Mouse (Mus musculus): ENCODE measurements around the gene Ptpn4. TPM values are rescaled to one million over a fixed set of nuclear protein-coding genes. Genes with fewer than 3 reads are reported as not detected.

Gene Ptpn4
- under 1 TPM; 0.05 to 0.28 TPM for polyA plus RNA-seq (2012; fragmentation: generic; extraction: Trizol)

GRCm38 (mm10) chr1:119837035-119837751, at the start of gene Ptpn4:
Gene Ptpn4, minus strand, starts transcription at chr1:119837613.

GRCm38 (mm10) chr1:119648205-119649111, 189.0 kb downstream of the Ptpn4 start, which contains the start of gene Epb41l5:
Gene Epb41l5, minus strand, starts transcription at chr1:119649000.

Other genes with a start within 250 kb of the Ptpn4 start
- 1 to 10 TPM in 1 of 2 experiments, under 1 TPM in 1; 0.15 to 1.1 TPM for gene Epb41l5, start 188.6 kb downstream of the Ptpn4 start, polyA plus RNA-seq (2012; fragmentation: generic; extraction: Trizol)
- gene Tmem177, start 75.6 kb upstream of the Ptpn4 start, polyA plus RNA-seq (2012; fragmentation: generic; extraction: Trizol), result 1 to 10 TPM; 3.8 to 4.1 TPM
- not detected for gene Cfap221, start 159.6 kb upstream of the Ptpn4 start, polyA plus RNA-seq (2012; fragmentation: generic; extraction: Trizol)
- gene Sctr, start 169.3 kb upstream of the Ptpn4 start, polyA plus RNA-seq (2012; fragmentation: generic; extraction: Trizol), result not detected
- gene Tmem37, start 236.5 kb upstream of the Ptpn4 start, polyA plus RNA-seq (2012; fragmentation: generic; extraction: Trizol), result 1 to 10 TPM in 1 of 2 experiments, under 1 TPM in 1; 0.92 to 1.5 TPM